Mouse (Mus musculus) right cerebral cortex, adult 2 months (tissue): ENCODE measurements around the gene Smarcb1.

ENCODE experiments used
- DNase-seq, 2 experiments: peaks; one replicate each; pipeline ENCODE4 v3.0.0; 2021 to 2022; ENCODE audit warnings: low spot score in 2 of 2

Smarcb1 gene

DNA sequence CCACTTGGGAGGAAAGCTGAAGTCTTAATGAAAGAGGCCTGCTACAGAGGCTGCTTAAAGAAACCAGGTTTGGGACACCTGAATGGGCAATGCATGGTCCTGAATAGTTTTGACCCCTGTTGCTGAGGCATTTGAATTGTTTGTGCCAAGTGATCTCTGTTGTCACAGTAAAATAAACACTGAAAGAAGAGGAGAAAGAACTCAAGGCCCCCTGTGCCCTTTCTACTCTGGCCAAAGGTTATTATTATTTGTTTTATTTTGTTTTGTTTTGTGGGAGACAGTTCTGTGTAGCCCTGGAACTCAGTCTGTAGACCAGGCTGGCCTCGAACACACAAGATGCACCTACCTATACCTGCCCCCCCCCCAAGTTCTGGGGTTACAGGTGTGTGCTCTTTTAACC lies 13.6 kb upstream of the Smarcb1 start:
- DNase-seq: no peak

DNA sequence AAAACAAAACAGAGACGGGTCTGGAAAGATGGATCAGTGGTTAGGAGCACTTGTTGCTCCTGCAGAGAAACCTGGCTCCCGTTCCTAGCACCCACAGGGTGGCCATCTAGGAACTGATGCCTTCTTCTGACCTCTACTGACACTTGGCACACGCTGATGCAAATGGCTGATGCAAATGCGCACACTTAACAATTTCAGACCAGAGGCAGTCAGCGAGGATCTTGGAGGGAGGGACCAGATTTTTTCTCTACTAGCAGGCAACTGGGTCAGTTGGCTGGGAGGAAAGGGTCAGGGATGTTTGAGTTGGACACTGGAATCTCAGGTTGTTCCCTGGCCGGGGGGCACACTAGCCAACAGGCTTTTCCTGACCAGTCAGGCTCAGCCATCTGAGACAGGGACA lies 11.5 kb upstream of the Smarcb1 start, which contains the start of gene Chchd10:
Gene Chchd10, plus strand, starts transcription at position 240 of the 400 bp plus-strand sequence.
- DNase-seq: no peak

DNA sequence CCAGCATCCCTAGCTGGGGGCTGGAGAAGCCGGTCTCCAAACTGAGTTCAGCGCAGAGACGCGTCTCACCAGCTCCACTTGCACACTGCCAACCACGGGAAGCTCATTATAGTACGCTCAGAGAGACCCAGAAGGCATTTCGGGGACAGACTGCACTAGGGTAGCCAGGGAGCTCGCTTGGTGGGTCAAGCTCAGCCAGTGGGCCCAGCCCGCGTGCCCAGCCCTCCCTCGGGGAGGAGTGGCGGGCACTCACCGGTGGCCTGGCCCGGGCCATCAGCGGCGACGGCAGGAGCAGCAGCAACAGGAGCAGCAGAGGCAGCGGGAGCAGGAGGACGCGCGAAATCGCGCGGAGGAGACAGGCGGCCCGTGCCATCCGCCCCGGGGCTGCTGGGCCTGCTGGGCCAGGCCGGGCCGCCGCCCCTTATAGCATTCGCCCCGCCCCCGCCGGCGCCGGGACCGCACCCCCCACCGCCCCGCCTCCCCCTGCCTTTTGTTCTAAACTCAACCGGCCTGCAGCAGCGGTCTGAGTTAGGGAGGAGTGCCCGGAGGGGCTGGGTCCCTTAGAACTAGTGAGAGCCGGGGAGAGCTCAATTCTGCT lies 10.8 kb upstream of the Smarcb1 start:
- DNase-seq: no peak

DNA sequence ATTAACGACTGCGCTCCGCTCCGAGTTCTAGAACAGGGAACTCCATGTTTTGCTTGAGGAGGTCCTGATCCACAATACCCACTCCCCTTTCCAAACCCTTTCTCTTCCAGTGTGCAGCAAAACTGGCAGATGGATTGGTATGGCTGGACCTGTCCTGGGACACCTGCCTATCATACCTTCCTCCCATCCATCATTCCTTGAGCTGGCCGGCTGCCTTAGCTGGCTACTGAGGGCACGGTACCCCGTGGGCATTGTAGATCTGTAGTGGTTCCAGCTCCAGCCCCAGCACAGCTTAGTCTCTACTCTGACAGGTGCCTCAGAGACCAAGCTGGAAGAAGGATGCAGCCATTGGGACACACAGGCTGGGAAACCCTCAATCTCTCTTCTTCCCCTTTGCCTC lies 9.9 kb upstream of the Smarcb1 start:
- DNase-seq: no peak

DNA sequence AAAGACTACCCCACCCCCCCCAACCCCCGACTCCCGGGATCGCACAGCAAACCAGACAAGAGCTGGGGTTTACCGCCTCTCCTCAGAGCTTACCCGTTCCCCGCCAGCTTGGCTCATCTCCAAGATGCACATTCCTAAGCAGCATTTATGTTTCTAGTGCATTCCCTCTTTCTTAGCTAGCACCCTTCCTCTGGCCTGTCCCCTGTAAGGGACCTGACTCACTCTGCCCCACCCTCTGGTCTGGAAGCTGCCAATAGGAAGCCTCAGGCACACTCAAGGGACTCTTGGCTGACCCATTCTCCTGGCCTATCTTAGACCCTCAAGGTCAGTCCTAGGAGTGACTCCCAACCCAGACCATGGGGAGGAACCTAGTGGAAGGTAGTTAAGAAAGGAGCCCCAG lies 8.9 kb upstream of the Smarcb1 start:
- no peak for DNase-seq

DNA sequence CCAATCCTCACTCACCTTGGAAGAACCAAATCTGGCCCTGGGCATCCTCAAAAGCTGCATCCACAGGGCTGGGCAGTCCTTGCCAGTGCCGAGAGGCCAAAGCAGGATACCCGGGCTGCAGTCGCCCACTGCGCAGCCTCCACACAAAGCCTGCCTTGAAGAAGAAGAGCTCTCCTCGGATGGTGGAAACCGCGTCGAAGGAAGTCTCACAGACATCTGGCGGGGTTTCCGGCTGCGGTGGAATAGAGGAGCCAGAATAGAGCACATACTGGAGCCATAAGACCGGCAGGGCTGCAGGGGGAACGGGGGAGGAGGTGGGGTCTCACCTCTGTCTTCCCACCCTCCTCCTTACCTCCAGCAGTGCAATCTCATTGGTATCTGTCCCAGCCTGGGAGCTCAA lies 5.0 kb upstream of the Smarcb1 start:
- no peak for DNase-seq

DNA sequence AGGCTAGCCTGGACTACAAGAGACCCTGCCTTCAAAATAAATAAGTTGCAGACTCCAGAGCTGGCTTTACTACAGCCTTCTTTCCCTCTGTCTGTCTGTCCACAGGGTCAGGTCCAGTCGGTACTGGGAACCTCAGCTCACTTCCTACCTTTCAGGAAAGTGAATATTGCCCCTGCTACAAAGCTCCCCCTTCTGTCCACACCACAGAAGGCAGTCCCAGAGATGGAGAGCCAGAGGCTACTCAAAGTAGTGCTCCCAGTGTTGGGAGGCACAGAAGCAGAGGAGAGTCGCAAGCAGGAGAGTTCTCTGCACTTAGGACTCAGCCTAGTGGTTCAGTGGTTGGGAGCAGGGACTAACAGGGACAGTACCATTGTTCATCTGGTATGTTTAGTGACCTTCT lies 2.9 kb upstream of the Smarcb1 start:
- DNase-seq: no peak

DNA sequence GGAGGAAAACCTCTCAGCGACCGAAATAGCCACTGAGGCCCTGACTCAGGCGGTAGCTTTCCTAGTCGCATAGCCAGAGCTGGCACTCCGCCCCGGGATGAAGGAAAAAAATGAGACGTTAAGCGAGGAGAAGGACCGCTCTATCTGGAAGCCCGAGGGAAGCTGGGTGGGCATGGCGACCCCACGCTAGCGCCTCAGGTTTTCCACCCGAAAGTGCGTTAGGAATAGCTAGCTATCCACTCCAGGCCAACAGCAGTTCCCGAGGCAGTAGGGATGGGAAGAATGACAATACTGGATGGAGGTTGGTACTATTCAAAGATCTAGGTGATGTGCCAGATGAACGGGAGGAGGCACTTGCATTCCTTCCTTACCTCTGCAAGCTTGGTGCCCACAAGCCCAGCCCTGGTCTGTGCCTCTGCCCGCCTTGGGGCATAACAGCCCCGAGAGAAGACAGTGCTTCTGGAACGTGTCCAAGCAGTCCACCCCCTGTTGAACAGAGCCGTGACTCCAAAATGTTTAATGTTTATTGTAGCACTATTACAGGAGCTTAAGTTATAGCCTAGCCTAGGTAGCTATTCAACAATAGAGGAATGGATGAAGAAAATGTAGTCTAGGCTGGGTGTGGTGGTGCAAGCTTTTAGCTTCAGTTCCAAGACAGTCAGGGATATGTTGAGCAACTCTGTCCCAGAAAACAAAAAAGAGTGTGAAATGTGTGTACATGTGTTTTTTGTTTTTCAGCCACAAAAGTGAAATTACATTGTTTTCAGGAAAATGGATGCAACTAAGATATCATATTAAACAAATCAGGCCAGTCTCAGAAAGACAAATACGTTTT lies 526 bp upstream of the Smarcb1 start:
- peak in 1 of 2 experiments; percentile 32 for DNase-seq

DNA sequence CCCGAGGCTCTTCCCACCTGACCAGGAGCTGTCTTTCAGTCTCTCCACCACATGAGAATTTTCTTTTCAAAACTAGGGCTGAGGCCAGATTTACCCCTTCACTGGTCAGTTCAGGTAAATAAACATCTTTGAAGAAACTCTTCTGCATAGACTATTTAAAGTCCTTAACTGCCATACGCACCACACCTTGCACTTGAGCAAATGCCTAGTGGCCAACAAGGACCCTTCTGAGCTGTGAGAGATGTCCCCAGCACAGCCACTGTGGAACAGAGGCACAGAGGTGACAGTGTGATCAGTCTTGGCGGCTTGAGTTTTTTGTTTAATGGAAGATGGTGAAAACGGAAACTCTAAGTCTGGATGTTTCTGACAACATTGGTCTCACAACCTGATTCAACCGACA lies 2.4 kb downstream of the Smarcb1 start:
- no peak for DNase-seq

DNA sequence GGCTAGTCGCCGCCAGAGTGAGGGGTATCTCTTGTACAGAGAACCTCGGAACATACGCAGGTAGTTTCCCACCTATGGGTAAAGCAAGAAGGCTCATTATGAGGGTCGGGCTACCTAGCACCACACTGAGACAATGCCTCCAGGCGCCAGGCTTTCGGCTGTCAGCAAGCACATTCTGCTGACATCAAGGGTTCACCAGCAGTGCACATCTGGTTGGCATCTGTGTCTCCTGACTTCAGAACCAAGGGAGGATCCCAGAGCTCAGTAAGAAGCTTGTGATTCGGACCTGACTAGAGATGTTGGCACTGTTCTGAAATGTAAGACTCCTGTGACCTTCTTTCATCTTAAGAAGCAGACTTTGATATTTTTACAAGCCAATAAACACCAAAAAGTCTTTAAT lies 4.6 kb downstream of the Smarcb1 start:
- no peak for DNase-seq

DNA sequence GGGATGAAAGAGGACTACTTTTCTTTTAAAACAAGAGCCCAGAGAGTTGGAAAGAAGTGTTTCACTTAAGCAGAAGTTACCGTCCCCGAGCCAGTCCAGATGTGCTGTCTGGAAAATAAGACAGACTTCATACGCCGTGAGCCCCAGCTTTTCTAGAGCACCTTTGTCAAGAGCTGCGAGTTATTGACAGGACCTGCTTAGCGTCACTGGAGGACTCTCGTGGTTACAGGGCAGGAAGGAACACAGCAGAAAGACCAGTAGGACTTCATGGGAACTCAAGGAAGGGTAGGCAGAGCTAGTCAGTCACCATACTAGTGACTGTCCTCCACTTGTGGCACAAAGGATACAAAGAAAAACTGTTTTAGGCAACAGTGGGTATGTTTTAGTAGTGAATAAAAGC lies 5.9 kb downstream of the Smarcb1 start:
- no peak for DNase-seq

DNA sequence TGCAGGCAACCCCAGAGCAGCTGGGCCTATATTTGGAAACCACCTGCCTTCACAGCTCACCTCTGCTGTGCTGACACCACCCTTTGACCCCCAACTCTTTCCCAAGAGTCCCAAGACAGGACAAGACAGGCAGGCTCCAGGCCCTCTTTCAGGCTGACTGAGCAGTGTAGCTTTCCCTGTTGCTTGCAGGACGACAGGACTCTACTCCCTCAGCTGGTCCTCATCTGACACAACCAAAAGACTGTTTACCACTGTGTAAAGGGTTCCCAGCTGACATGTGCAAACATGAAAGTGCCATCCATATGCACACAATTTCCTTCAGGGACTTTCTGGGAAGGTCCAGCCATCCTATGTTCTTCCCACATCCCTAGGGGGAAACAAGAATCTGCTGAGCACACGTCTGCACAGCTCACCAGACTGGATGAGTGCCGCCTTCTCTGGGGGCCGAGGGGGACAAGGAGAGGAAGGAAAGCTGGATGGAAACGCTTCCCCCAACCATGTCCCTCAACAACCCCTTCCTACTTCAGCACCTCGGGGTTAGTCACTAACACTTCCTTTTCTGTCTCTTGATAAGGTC lies 8.3 kb downstream of the Smarcb1 start:
- no peak for DNase-seq

DNA sequence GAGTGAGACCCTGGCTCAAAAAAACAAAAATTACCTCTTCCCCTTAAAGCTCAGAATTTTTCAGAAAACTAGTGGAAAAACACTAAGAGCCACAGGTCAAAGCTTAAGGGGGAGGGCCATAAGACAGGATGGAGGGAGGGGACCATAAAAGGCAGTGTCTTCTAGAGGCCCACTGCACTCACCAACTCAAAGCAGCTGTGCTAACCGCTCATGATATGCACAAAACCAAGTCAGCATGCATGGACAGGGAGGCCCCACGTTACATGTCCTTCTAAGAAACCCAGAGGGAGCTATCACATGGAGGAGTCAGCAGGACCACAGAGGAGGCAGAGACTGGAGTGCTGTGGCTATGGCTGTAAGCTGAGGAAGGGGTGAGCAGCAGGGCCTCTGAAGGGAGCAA lies 10.7 kb downstream of the Smarcb1 start:
- DNase-seq: no peak

DNA sequence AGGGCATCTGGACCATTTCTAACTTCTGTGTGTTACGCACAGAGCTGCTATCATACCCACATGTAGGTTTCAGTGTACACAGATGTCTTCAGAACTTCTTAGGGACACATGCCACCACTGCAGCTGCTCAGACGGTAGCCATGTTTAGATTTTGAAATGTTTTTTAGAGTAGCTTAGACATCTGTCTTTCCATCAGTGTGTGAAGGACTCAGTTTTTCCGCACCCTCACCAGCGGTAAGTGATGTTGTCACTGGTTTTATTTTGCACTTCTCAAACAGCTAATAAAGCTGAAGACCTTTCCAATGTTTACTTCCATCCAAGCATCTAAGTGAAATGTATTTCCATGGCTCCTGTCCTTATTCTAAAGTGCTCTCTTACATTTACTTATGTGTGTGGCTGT lies 14.5 kb downstream of the Smarcb1 start:
- DNase-seq: no peak

DNA sequence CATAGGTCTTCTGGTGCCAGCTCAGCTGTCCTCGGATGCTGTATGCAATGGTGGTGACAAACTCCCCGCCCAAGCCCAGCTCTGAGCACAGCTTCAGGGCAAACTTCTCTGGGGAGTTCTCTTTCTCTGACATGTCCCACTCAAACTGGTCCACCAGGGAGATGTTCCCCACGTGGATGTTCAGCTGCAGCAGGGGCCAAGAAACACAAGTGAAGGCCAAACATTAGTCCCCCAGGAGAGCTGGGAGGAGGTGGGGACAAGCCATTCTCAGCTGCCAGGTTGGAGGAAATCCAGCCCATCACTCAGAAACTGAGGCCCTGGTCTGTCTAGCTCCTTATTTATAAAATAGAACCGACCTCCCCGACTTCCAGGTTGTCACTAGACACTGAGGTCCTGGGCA lies 17.0 kb downstream of the Smarcb1 start:
- no peak for DNase-seq

DNA sequence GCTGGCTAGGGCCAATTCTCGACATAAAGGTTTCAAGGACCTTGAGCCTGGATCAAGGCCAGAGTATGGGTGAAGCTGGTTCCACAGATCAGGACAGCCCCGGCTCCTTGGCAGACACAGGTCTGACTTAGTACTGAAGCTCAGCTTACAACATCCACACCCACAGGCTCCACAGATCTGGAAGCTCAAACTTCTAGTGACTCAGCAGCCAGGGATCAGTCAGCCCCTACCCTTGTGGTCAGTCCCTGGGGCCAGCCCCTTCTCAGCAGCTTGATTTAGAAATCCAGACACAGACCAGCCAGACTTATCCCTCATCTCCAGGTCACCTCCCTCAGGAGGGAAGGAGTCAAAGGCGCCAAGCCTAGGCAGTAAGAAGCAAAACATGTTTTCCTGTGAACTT lies 22.6 kb downstream of the Smarcb1 start:
- peak; percentile 20 to 22 for DNase-seq

DNA sequence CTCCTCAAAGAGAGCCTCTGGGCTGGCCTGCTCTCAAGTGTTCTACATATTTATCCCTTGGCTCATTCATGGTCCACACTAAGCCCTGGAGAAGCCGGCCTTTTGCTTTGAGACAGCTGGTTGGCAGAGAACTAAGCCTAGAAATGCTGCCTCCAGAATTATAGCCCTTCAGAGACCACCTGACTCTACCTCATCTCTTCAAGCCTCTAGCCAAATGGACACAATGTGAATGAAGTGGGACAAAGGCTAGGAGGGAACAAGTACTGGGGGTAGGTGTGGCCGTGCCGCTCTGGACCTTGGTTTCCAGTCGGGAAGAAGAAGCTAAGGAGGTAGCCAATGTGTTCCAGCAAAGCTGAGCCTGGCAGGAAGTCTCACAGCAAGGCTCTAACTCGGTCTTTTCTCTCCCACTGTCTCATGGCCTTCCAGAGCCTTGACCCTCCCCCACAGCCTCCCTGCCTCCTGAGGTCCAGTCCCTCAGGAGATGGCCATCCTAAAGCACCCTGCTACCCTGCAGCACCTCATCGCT lies 23.3 kb downstream of the Smarcb1 start:
- DNase-seq: no peak

DNA sequence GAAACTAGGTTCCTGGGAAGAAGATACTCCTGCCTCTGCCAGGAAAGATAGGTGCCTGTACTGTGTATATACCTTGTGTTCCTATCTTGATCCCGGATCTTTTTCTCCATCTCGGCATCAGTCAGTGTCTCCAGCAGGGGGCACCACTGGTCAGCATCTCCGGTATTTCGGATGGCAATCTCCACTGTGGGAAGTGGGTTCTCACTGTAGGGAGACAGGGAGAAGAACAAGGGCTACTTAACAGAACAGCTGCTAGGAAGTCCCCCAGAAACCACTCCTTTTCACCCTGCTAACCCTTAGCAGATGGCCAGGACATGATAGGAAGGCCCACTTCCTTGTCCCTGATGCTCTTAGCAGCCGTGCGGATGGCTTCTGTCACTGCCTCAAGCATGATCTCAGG lies 24.0 kb downstream of the Smarcb1 start:
- DNase-seq: peak; percentile 78

DNA sequence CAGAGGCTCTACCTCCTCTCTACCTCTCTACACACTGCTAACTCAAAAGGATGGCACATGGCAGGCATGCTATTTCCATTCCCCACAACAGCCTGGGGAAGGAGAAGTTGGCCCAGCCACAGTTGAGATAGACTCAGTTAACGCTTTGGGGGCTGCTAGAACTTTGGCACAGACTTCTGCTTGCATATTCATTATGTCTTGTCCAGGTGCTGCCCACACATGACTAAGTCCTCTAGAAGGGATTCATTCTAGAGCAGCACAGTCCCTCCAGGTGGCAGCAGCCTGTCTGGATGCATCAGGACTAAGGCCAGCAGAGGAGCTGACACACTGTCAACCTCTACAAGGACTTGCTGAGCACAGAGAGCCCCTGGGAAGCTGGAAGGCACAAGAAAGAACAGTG lies 25.2 kb downstream of the Smarcb1 start:
- peak; percentile 48 to 51 for DNase-seq

DNA sequence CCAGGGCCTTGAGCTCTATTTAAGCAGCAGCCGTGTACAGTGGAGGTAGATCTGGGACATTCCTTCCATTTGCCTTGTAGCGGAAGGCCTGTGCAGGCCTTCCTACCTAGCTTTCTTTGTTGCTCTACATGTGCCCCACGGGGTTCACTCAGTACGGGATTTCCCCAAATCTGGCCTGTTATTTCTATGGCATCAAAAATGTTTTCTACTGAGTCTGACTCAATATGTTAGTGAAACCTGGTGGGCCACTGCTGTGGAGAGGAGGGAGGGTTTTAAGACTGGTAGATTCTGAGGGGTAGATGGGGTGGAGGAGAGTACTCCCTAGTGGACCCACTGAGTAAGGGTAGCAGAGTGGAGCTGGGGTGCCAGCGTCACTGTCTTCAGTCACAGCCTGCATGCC lies 25.7 kb downstream of the Smarcb1 start:
- DNase-seq: no peak

DNA sequence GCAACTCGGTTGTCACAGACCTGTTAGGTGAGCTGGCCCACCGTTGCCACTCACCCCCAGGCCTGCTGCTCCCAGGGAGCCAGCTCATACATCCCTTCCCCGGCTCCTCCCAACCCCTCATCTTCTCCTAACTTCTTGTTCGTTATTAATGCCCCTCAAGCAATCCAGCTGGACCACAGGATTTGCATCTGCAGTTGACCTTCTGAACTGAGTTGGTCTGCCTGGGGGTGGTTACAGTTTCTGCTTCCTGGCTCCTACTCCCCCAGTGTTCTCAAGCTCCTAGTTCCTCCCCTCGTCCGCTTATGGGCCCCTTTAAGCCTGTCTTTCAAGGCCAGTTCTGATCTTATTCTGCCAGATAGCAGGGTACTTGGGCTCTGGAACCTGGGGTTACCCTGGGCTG lies 26.8 kb downstream of the Smarcb1 start:
- DNase-seq: no peak

DNA sequence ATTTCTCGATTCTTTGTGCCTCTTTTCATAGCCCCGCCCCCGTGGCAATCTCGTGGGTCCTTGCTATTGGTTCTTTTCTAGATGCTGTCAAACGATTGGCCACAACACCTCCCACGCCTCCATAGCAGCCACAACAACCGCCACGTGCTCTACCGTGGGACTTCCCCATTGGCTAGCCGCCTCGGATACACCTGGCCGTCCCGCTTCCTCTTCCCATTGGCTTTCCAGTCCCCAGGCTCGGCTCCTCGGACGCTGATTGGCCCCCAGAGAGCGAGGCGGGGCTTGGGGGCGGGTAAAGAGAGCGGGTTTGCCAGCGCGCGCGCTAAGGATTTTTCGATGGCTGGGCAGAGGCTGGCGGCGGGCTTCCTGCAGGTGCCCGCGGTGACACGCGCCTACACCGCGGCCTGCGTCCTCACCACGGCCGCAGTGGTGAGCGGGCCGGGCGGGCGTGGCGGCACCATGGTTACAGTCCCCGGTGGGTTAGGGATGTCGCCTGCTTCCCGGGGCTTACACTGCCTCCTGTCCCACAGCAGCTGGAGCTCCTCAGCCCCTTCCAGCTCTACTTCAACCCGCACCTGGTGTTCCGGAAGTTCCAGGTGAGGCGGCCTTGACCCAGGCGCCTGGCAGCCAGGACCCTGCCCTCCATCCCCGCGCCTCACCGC lies 28.2 kb downstream of the Smarcb1 start, which contains the start of gene Derl3:
Gene Derl3, plus strand, starts transcription at position 325 of the 662 bp plus-strand sequence.
- peak; percentile 97 to 98 for DNase-seq
